Mouse (Mus musculus): Measurements from ENCODE around the gene Cdk14. TPM values are rescaled to one million over a fixed set of nuclear protein-coding genes. Genes with fewer than 3 reads are reported as not detected.
A peak's percentile ranks its signal among the peaks of the same experiment; 100 is the strongest.

The Cdk14 gene
- polyA plus RNA-seq, 1 experiment from 2014 or later = 33.0 TPM

GRCm38 (mm10) chr5:5360338-5360737 lies 59.8 kb downstream of the Cdk14 start:
- Histone ChIP-seq H3K4me3 (no peak overlapping the region), H3K4me2 (replicated peaks) (no peak overlapping the region), H3K27ac (no peak overlapping the region), H3K4me1 (no peaks in the 10 kb centered on the region), H3K9me3 (no peaks in the 10 kb centered on the region), H3K9ac (no peak overlapping the region), H3K27me3 (replicated peaks) (no peaks in the 10 kb centered on the region), H3K36me3 (no peaks in the 10 kb centered on the region)
- no peak for ATAC-seq (ENCODE audit: low FRiP score, low read depth)
- WGBS = 82% methylated on average over 5 of the region's 5 CpGs

DNA sequence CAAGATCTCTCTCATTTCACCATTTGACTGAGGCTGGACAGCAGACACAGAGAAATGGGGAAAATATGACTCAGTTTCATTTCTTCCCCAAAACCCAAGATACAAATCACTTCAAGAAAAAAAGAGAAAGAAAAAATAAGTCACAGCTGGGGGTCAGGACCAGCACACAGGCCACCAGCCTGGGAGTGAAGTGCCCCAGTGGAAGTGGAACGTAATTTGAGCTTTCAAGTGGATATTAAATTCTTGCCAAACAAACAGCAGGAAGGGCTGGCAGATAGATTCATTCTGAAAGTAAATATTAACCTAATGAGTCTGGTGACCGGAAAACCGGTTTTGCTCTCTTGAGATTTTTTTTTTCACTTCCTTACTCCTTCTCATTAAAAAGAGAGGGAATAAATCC lies 60.2 kb downstream of the Cdk14 start:
- 76% methylated on average over 3 of the region's 3 CpGs for WGBS
- H3K27ac ChIP-seq = no peak overlapping the region
- no peaks in the 10 kb centered on the region for H3K9me3 ChIP-seq
- H3K27me3 ChIP-seq (replicated peaks) = no peaks in the 10 kb centered on the region
- no peak overlapping the region for H3K4me2 ChIP-seq (replicated peaks)
- no peak for ATAC-seq (ENCODE audit: low FRiP score, low read depth)
- no peak overlapping the region for H3K4me3 ChIP-seq
- H3K36me3 ChIP-seq = no peaks in the 10 kb centered on the region
- H3K4me1 ChIP-seq = no peaks in the 10 kb centered on the region
- H3K9ac ChIP-seq = no peak overlapping the region

- H3K4me3 ChIP-seq = no peak overlapping the region
- ATAC-seq (ENCODE audit: low FRiP score, low read depth) = no peak
- no peaks in the 10 kb centered on the region for H3K36me3 ChIP-seq
- no peak overlapping the region for H3K4me2 ChIP-seq (replicated peaks)
- H3K4me1 ChIP-seq = no peaks in the 10 kb centered on the region
- WGBS = 97% methylated on average over 5 of the region's 5 CpGs
- H3K9ac ChIP-seq = no peak overlapping the region
- no peak overlapping the region for H3K27ac ChIP-seq
- no peaks in the 10 kb centered on the region for H3K27me3 ChIP-seq (replicated peaks)
- no peaks in the 10 kb centered on the region for H3K9me3 ChIP-seq
Measured at GRCm38 (mm10) chr5:5359370-5359769, 60.7 kb downstream of the Cdk14 start.

GRCm38 (mm10) chr5:5358019-5358717 lies 61.9 kb downstream of the Cdk14 start:
- Histone ChIP-seq H3K9ac (no peak overlapping the region), H3K36me3 (no peaks in the 10 kb centered on the region), H3K9me3 (no peaks in the 10 kb centered on the region), H3K27me3 (replicated peaks) (no peaks in the 10 kb centered on the region), H3K4me3 (no peak overlapping the region), H3K4me2 (replicated peaks) (no peak overlapping the region), H3K4me1 (no peaks in the 10 kb centered on the region), H3K27ac (no peak overlapping the region)
- no peak for ATAC-seq (ENCODE audit: low FRiP score, low read depth)
- 89% methylated on average over 18 of the region's 18 CpGs for WGBS

DNA sequence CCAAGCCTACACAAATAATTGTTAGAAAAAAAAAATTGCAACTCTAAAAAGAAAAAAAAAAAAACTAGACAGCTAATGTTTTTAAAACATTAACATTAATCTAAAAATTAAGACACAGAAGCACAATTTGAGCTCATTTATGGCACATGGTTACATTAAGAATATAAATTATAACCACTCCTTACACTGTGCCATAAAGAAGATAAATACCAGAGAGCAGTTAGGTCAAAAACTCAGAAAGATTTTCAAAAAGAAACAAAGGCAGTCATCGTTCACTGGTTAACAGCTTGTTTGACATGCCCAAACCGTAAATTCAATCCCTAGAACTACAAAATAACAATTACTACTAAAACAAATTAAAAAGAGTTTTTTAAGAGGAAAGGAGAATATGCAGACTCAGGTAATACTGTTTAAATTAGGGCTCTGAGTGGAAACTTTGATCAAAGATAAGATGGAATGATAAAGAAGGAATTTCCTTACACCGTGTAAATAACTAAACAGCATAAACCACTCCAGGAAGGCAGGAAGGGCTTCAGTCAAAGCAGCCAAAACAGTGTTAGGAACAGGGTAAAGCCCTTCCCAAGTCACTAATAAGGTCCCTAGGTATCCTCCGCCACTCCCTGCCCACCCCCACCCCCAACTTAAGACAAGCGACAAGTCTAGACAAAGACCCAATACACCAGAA lies 65.3 kb downstream of the Cdk14 start:
- H3K36me3 ChIP-seq = no peaks in the 10 kb centered on the region
- no peaks in the 10 kb centered on the region for H3K27me3 ChIP-seq (replicated peaks)
- H3K9ac ChIP-seq = no peak overlapping the region
- ATAC-seq (ENCODE audit: low FRiP score, low read depth) = no peak
- WGBS = 42% methylated on average over 5 of the region's 5 CpGs
- H3K4me1 ChIP-seq = no peaks in the 10 kb centered on the region
- no peak overlapping the region for H3K4me2 ChIP-seq (replicated peaks)
- H3K9me3 ChIP-seq = no peaks in the 10 kb centered on the region
- H3K27ac ChIP-seq = no peak overlapping the region
- no peak overlapping the region for H3K4me3 ChIP-seq

DNA sequence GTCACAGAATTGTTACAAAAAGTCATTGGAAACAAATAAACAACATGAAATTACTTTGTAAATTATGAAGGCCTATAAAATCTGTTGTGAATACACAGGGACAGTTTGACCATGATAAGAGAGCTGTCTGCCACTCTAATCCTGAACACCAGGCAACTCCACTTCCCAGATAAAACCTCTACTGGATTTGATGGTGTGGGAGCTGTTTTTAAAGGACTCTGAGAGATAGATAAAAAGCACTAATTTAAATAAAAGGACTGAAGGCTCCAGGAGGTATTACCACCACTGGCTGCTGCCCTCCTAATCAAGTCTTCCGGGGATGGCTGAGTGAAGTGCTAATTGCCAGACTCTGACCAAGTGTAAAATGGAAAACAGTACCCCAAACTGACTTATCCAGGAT lies 66.2 kb downstream of the Cdk14 start:
- Histone ChIP-seq H3K4me2 (replicated peaks) (no peak overlapping the region), H3K4me3 (no peak overlapping the region), H3K27me3 (replicated peaks) (no peaks in the 10 kb centered on the region), H3K4me1 (no peaks in the 10 kb centered on the region), H3K9ac (no peak overlapping the region), H3K27ac (no peak overlapping the region), H3K9me3 (no peaks in the 10 kb centered on the region), H3K36me3 (no peaks in the 10 kb centered on the region)
- 15% methylated on average over 1 of the region's 1 CpGs for WGBS
- ATAC-seq (ENCODE audit: low FRiP score, low read depth) = no peak

DNA sequence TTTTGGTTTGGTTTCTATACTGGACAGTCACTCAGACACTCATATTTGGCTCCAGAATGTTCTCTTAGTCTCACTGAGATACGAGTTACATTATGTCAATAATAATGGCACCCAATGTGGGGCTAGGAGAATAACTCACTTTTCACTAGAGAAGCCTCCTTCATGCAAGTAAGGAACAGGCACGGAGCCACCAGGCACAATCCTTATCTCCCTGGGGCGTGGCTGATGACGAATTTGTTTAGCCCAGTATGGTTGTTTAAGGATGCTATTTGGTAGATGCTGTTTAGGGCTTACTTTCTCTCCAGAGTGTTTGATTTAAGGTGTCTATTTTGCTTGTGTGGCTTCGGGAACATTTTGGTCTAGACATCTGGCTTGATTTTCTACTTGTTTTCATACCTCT lies 75.5 kb downstream of the Cdk14 start:
- no peak overlapping the region for H3K9ac ChIP-seq
- no peaks in the 10 kb centered on the region for H3K36me3 ChIP-seq
- no peaks in the 10 kb centered on the region for H3K27me3 ChIP-seq (replicated peaks)
- 88% methylated on average over 5 of the region's 5 CpGs for WGBS
- no peak overlapping the region for H3K4me2 ChIP-seq (replicated peaks)
- H3K27ac ChIP-seq = no peak overlapping the region
- H3K4me3 ChIP-seq = no peak overlapping the region
- H3K9me3 ChIP-seq = no peaks in the 10 kb centered on the region
- no peak for ATAC-seq (ENCODE audit: low FRiP score, low read depth)
- H3K4me1 ChIP-seq = peaks cover 18% of the 10 kb centered on the region

- Histone ChIP-seq H3K27me3 (replicated peaks) (no peaks in the 10 kb centered on the region), H3K9me3 (no peaks in the 10 kb centered on the region), H3K9ac (no peak overlapping the region), H3K4me3 (no peak overlapping the region), H3K36me3 (no peaks in the 10 kb centered on the region), H3K4me1 (peaks cover 18% of the 10 kb centered on the region), H3K27ac (no peak overlapping the region), H3K4me2 (replicated peaks) (no peak overlapping the region)
- ATAC-seq (ENCODE audit: low FRiP score, low read depth) = no peak; the same call in 1 of the 2 replicates
- WGBS = 85% methylated on average over 2 of the region's 2 CpGs
Measured at GRCm38 (mm10) chr5:5343741-5344140, 76.4 kb downstream of the Cdk14 start.

GRCm38 (mm10) chr5:5343267-5343666 lies 76.8 kb downstream of the Cdk14 start:
- no peaks in the 10 kb centered on the region for H3K27me3 ChIP-seq (replicated peaks)
- H3K4me2 ChIP-seq (replicated peaks) = no peak overlapping the region
- no peaks in the 10 kb centered on the region for H3K9me3 ChIP-seq
- peak; percentile 84 for ATAC-seq (ENCODE audit: low FRiP score, low read depth)
- WGBS = 59% methylated on average over 2 of the region's 2 CpGs
- H3K4me1 ChIP-seq = peaks cover 18% of the 10 kb centered on the region
- no peak overlapping the region for H3K9ac ChIP-seq
- H3K4me3 ChIP-seq = no peak overlapping the region
- 0 out of 2 replicates have a peak overlapping the region, but pooled peaks have one; percentile 42 for H3K27ac ChIP-seq
- no peaks in the 10 kb centered on the region for H3K36me3 ChIP-seq

- H3K4me2 ChIP-seq (replicated peaks) = 0 out of 2 replicates have a peak overlapping the region, but pooled peaks have one; percentile 1
Measured at GRCm38 (mm10) chr5:5342410-5343137, 77.5 kb downstream of the Cdk14 start.

GRCm38 (mm10) chr5:5341611-5342010 lies 78.5 kb downstream of the Cdk14 start:
- H3K4me2 ChIP-seq (replicated peaks) = no peak overlapping the region
- no peak for ATAC-seq (ENCODE audit: low FRiP score, low read depth)
- H3K4me1 ChIP-seq = peaks cover 18% of the 10 kb centered on the region
- H3K9me3 ChIP-seq = no peaks in the 10 kb centered on the region
- no peak overlapping the region for H3K4me3 ChIP-seq
- WGBS = 89% methylated on average over 8 of the region's 8 CpGs
- H3K9ac ChIP-seq = no peak overlapping the region
- no peak overlapping the region for H3K27ac ChIP-seq
- H3K36me3 ChIP-seq = no peaks in the 10 kb centered on the region
- no peaks in the 10 kb centered on the region for H3K27me3 ChIP-seq (replicated peaks)

More at GRCm38 (mm10) chr5:5342410-5343137, 77.5 kb downstream of the Cdk14 start:
- Histone ChIP-seq H3K4me1 (peaks cover 18% of the 10 kb centered on the region), H3K4me3 (no peak overlapping the region), H3K27me3 (replicated peaks) (no peaks in the 10 kb centered on the region), H3K36me3 (no peaks in the 10 kb centered on the region), H3K9ac (no peak overlapping the region), H3K27ac (no peak overlapping the region), H3K9me3 (no peaks in the 10 kb centered on the region)
- WGBS = 66% methylated on average over 11 of the region's 11 CpGs
- ATAC-seq (ENCODE audit: low FRiP score, low read depth) = peak; percentile 94

DNA sequence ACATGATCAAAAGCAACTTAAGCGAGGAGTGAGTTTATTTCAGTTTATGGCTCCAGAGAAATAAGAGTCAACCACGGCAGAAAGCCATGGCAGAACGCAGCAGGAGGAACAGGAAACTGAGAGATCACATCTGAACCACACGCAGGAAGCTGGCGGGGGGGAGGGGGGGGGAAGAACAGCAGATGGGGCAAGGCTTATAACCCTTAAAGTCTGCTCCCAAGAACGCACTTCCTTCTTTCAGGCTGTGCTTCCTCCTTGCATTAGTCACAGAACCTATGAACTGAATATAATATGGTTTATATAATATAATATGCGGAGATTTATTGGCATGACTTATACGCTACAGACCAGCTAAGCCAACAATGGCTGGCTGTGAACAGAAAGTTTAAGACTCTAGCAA lies 86.2 kb downstream of the Cdk14 start:
- H3K9ac ChIP-seq = no peak overlapping the region
- no peaks in the 10 kb centered on the region for H3K4me1 ChIP-seq
- ATAC-seq (ENCODE audit: low FRiP score, low read depth) = no peak
- no peak overlapping the region for H3K4me3 ChIP-seq
- 91% methylated on average over 8 of the region's 8 CpGs for WGBS
- H3K27ac ChIP-seq = no peak overlapping the region
- no peaks in the 10 kb centered on the region for H3K27me3 ChIP-seq (replicated peaks)
- H3K36me3 ChIP-seq = no peaks in the 10 kb centered on the region
- no peaks in the 10 kb centered on the region for H3K9me3 ChIP-seq
- H3K4me2 ChIP-seq (replicated peaks) = no peak overlapping the region

All from neural tube, embryonic 12.5 days (tissue).